17 mouse cellular contexts compared by ENCODE assay signal in genomic region chr2:69816575-69816974, GRCm38 (mm10). TPM values are rescaled to one million over a fixed set of nuclear protein-coding genes. Genes with fewer than 3 reads are reported as not detected.
DNase-seq lines count a peak whose midpoint lies in the region; ATAC-seq and TF ChIP-seq lines count a peak whose summit lies in the region.
"Had no signal": no experiment of that assay in that cellular context is flagged by ENCODE, and none has a peak within 500 bp of the region (broad histone marks: within the 10 kb centered on the region; RNA-seq: fewer than 3 reads in every experiment).

No protein-coding gene starts in this region.

- peaks cover 9% of the 10 kb centered on the region for H3K4me1 ChIP-seq in lung, embryonic 16.5 days (replicated peaks; ENCODE audit: control insufficient read depth, insufficient read depth, low read length)
- H3K4me1 ChIP-seq in lung, adult 2 months (ENCODE audit: control insufficient read depth, insufficient read depth, low read length): no peaks in the 10 kb centered on the region
- peaks cover 68% of the 10 kb centered on the region for H3K4me1 ChIP-seq in liver, embryonic 13.5 days (replicated peaks)
- no peaks in the 10 kb centered on the region for H3K4me1 ChIP-seq in stomach, postnatal 0 days (replicated peaks; ENCODE audit: control insufficient read depth, insufficient read depth)
- peaks cover 2% of the 10 kb centered on the region for H3K4me1 ChIP-seq in embryonic facial prominence, embryonic 10.5 days

- no peak for TF ChIP-seq EP300 in stomach, postnatal 0 days (optimal IDR thresholded peaks at IDR 0.05)

- no peaks in the 10 kb centered on the region for H3K36me3 ChIP-seq in lung, embryonic 16.5 days (ENCODE audit: control insufficient read depth, insufficient read depth, low read length)
- H3K36me3 ChIP-seq in liver, embryonic 13.5 days: no peaks in the 10 kb centered on the region
- H3K36me3 ChIP-seq in stomach, postnatal 0 days (ENCODE audit: control insufficient read depth, insufficient read depth, low read length): no peaks in the 10 kb centered on the region
- H3K36me3 ChIP-seq in embryonic facial prominence, embryonic 10.5 days (replicated peaks): no peaks in the 10 kb centered on the region
- H3K36me3 ChIP-seq: forebrain, embryonic 10.5 days; neural tube, embryonic 13.5 days had no signal

- peak; percentile 81 for ATAC-seq in lung, embryonic 16.5 days (ENCODE audit: low read depth)
- ATAC-seq in common myeloid progenitor, adult 5-6 weeks (replicated peaks; ENCODE audit: low read depth, poor library complexity, severe bottlenecking): peak; percentile 57
- ATAC-seq in liver, embryonic 13.5 days (ENCODE audit: low read depth): peak; percentile 85
- peak; percentile 35; the same call in 1 of the 2 replicates for ATAC-seq in stomach, postnatal 0 days (ENCODE audit: low FRiP score, low TSS enrichment)
- ATAC-seq: Patski had no signal

- DNase-seq in lung, adult 2 months: no peak
- no peak for DNase-seq in liver, embryonic 13.5 days
- no peak for DNase-seq in stomach, postnatal 0 days (ENCODE audit: low spot score)
- DNase-seq in embryonic facial prominence, embryonic 10.5 days (ENCODE audit: low spot score): no peak
- no peak for DNase-seq in gastrocnemius, postnatal 4 days (ENCODE audit: low spot score in 2 of 2)
- DNase-seq: cerebellum, adult 9-10 months; kidney, adult 11 months; kidney, postnatal 4 days; layer of hippocampus, postnatal 36 days; lung, postnatal 4 days; spleen, adult 18-20 months; thymus, adult 18-20 months had no signal

- no peaks in the 10 kb centered on the region for H3K9me3 ChIP-seq in lung, embryonic 16.5 days (ENCODE audit: control insufficient read depth, low read length)
- H3K9me3 ChIP-seq in liver, embryonic 13.5 days (replicated peaks): no peaks in the 10 kb centered on the region
- no peaks in the 10 kb centered on the region for H3K9me3 ChIP-seq in stomach, postnatal 0 days (ENCODE audit: control insufficient read depth, low read length)
- H3K9me3 ChIP-seq in embryonic facial prominence, embryonic 10.5 days: no peaks in the 10 kb centered on the region
- H3K9me3 ChIP-seq: forebrain, embryonic 10.5 days; neural tube, embryonic 13.5 days had no signal

- peak overlapping the region; percentile 49 for H3K27ac ChIP-seq in lung, embryonic 16.5 days (ENCODE audit: low read length)
- H3K27ac ChIP-seq in liver, embryonic 13.5 days: peak overlapping the region; percentile 47; the same call in 1 of the 2 replicates
- H3K27ac ChIP-seq in stomach, postnatal 0 days (replicated peaks): peak overlapping the region; percentile 49
- no peak overlapping the region for H3K27ac ChIP-seq in embryonic facial prominence, embryonic 10.5 days (replicated peaks)
- H3K27ac ChIP-seq: forebrain, embryonic 10.5 days; neural tube, embryonic 13.5 days had no signal

- H3K4me3 ChIP-seq in lung, embryonic 16.5 days (ENCODE audit: low read length): no peak overlapping the region
- H3K4me3 ChIP-seq in lung, adult 2 months (replicated peaks; ENCODE audit: extremely low read depth, low read depth, low read length): no peak overlapping the region
- H3K4me3 ChIP-seq in liver, embryonic 13.5 days (replicated peaks): no peak overlapping the region
- no peak overlapping the region for H3K4me3 ChIP-seq in stomach, postnatal 0 days (ENCODE audit: low read depth, low read length)
- no peak overlapping the region for H3K4me3 ChIP-seq in embryonic facial prominence, embryonic 10.5 days
- H3K4me3 ChIP-seq: forebrain, embryonic 10.5 days; neural tube, embryonic 13.5 days had no signal

- no peaks in the 10 kb centered on the region for H3K27me3 ChIP-seq in lung, embryonic 16.5 days (ENCODE audit: control insufficient read depth, insufficient read depth, low read depth, low read length)
- no peaks in the 10 kb centered on the region for H3K27me3 ChIP-seq in liver, embryonic 13.5 days
- no peaks in the 10 kb centered on the region for H3K27me3 ChIP-seq in stomach, postnatal 0 days (ENCODE audit: control insufficient read depth, insufficient read depth, low read length)
- H3K27me3 ChIP-seq in embryonic facial prominence, embryonic 10.5 days (replicated peaks; ENCODE audit: low read depth, poor library complexity, severe bottlenecking): no peaks in the 10 kb centered on the region
- H3K27me3 ChIP-seq: neural tube, embryonic 13.5 days had no signal

- TF ChIP-seq CTCF in lung, adult 2 months (IDR thresholded peaks at IDR 0.05; ENCODE audit: insufficient read depth, low read length): no peak
- TF ChIP-seq CTCF in stomach, postnatal 0 days (IDR thresholded peaks at IDR 0.05; ENCODE audit: low read depth): no peak

- no peak overlapping the region for H3K9ac ChIP-seq in lung, embryonic 16.5 days (ENCODE audit: low read length)
- no peak overlapping the region for H3K9ac ChIP-seq in liver, embryonic 13.5 days
- H3K9ac ChIP-seq in stomach, postnatal 0 days (ENCODE audit: low read length): no peak overlapping the region
- H3K9ac ChIP-seq: neural tube, embryonic 13.5 days had no signal

- WGBS in lung, embryonic 16.5 days: 27% methylated on average over 5 of the region's 5 CpGs
- 29% methylated on average over 5 of the region's 5 CpGs for WGBS in lung, adult 2 months
- 11% methylated on average over 5 of the region's 5 CpGs for WGBS in liver, embryonic 13.5 days (ENCODE audit: insufficient replicate concordance)
- 46% methylated on average over 5 of the region's 5 CpGs for WGBS in stomach, postnatal 0 days
- WGBS in embryonic facial prominence, embryonic 10.5 days: 83% methylated on average over 5 of the region's 5 CpGs

- H3K4me2 ChIP-seq in lung, embryonic 16.5 days (ENCODE audit: low read depth, low read length): no peak overlapping the region
- no peak overlapping the region for H3K4me2 ChIP-seq in liver, embryonic 13.5 days
- no peak overlapping the region for H3K4me2 ChIP-seq in stomach, postnatal 0 days (replicated peaks; ENCODE audit: low read depth)
- H3K4me2 ChIP-seq: neural tube, embryonic 13.5 days had no signal

- TF ChIP-seq POLR2A in lung, adult 2 months (IDR thresholded peaks at IDR 0.05; ENCODE audit: borderline replicate concordance, extremely low read depth, low read depth, low read length): no peak

RNA-seq across cellular contexts. Expression of gene Klhl23, which starts 5.2 kb away (rescaled TPM):
- polyA plus RNA-seq in lung, embryonic 16.5 days (2015; fragmentation: Nextera tagmentation; extraction: Ambion mirVana): 39.6 and 43.1 TPM in 2 replicates
- polyA plus RNA-seq in lung, adult 2 months (2012; rRNA removed): 3.0 and 5.8 TPM in 2 replicates
- total RNA-seq in common myeloid progenitor, adult 5-6 weeks (2017): 18.2 and 28.2 TPM in 2 replicates
- 20.2 and 24.7 TPM in 2 replicates for polyA plus RNA-seq in liver, embryonic 13.5 days (2015; fragmentation: Nextera tagmentation; extraction: Ambion mirVana)
- polyA plus RNA-seq in stomach, postnatal 0 days (2015; fragmentation: Nextera tagmentation; extraction: Ambion mirVana): 21.4 and 25.1 TPM in 2 replicates
- polyA plus RNA-seq in embryonic facial prominence, embryonic 10.5 days (2016; fragmentation: Nextera tagmentation; extraction: Ambion mirVana): 24.3 and 24.7 TPM in 2 replicates
- 10 to 100 TPM; 27.1 to 30.4 TPM for total RNA-seq in gastrocnemius, postnatal 4 days (2021)

RNA-seq across cellular contexts. Expression of gene Phospho2, which starts 27.2 kb away (rescaled TPM):
- polyA plus RNA-seq in lung, embryonic 16.5 days (2015; fragmentation: Nextera tagmentation; extraction: Ambion mirVana): 21.3 and 21.9 TPM in 2 replicates
- 42.1 and 57.2 TPM in 2 replicates for polyA plus RNA-seq in lung, adult 2 months (2012; rRNA removed)
- 26.0 and 27.5 TPM in 2 replicates for total RNA-seq in common myeloid progenitor, adult 5-6 weeks (2017)
- 13.0 and 18.1 TPM in 2 replicates for polyA plus RNA-seq in liver, embryonic 13.5 days (2015; fragmentation: Nextera tagmentation; extraction: Ambion mirVana)
- 19.0 and 19.3 TPM in 2 replicates for polyA plus RNA-seq in stomach, postnatal 0 days (2015; fragmentation: Nextera tagmentation; extraction: Ambion mirVana)
- 26.1 and 28.5 TPM in 2 replicates for polyA plus RNA-seq in embryonic facial prominence, embryonic 10.5 days (2016; fragmentation: Nextera tagmentation; extraction: Ambion mirVana)
- 10 to 100 TPM in 1 of 2 experiments, 1 to 10 TPM in 1; 9.5 to 14.0 TPM for total RNA-seq in gastrocnemius, postnatal 4 days (2021)

RNA-seq across cellular contexts. Expression of gene Ccdc173, which starts 27.2 kb away (rescaled TPM):
- 3.0 and 3.4 TPM in 2 replicates for polyA plus RNA-seq in lung, embryonic 16.5 days (2015; fragmentation: Nextera tagmentation; extraction: Ambion mirVana)
- 0.37 and 0.54 TPM in 2 replicates for polyA plus RNA-seq in lung, adult 2 months (2012; rRNA removed)
- 4.0 and 5.5 TPM in 2 replicates for total RNA-seq in common myeloid progenitor, adult 5-6 weeks (2017)
- 0.21 and 0.28 TPM in 2 replicates for polyA plus RNA-seq in liver, embryonic 13.5 days (2015; fragmentation: Nextera tagmentation; extraction: Ambion mirVana)
- polyA plus RNA-seq in stomach, postnatal 0 days (2015; fragmentation: Nextera tagmentation; extraction: Ambion mirVana): 0.70 and 0.96 TPM in 2 replicates
- polyA plus RNA-seq in embryonic facial prominence, embryonic 10.5 days (2016; fragmentation: Nextera tagmentation; extraction: Ambion mirVana): 2.4 TPM in 2 replicates
- total RNA-seq in gastrocnemius, postnatal 4 days (2021): under 1 TPM; 0.83 to 0.88 TPM

RNA-seq across cellular contexts. Expression of gene Ssb, which starts 44.8 kb away (rescaled TPM):
- 254 and 292 TPM in 2 replicates for polyA plus RNA-seq in lung, embryonic 16.5 days (2015; fragmentation: Nextera tagmentation; extraction: Ambion mirVana)
- 1.7 and 4.2 TPM in 2 replicates for polyA plus RNA-seq in lung, adult 2 months (2012; rRNA removed)
- total RNA-seq in common myeloid progenitor, adult 5-6 weeks (2017): 696 and 720 TPM in 2 replicates
- polyA plus RNA-seq in liver, embryonic 13.5 days (2015; fragmentation: Nextera tagmentation; extraction: Ambion mirVana): 204 and 266 TPM in 2 replicates
- polyA plus RNA-seq in stomach, postnatal 0 days (2015; fragmentation: Nextera tagmentation; extraction: Ambion mirVana): 161 and 203 TPM in 2 replicates
- 377 and 407 TPM in 2 replicates for polyA plus RNA-seq in embryonic facial prominence, embryonic 10.5 days (2016; fragmentation: Nextera tagmentation; extraction: Ambion mirVana)
- total RNA-seq in gastrocnemius, postnatal 4 days (2021): 100 to 1,000 TPM; 123 to 143 TPM

Comparison
In these comparisons a context has a peak if more than half of its experiments do, and no peak if none do; other contexts are left out.
1. ATAC-seq: peak in every context shown above with its lines; median percentile 85 in liver, embryonic 13.5 days; 81 in lung, embryonic 16.5 days; 57 in common myeloid progenitor, adult 5-6 weeks; 35 in stomach, postnatal 0 days.